Mouse (Mus musculus) B cell, adult (primary cell): ENCODE measurements around the gene Rapgef4. TPM values are rescaled to one million over a fixed set of nuclear protein-coding genes. Genes with fewer than 3 reads are reported as not detected.

Experiments
- total RNA-seq: library from RNA; stranded (reverse); gene quantifications from 4 replicates; pipeline ENCODE4 v1.2.4, GENCODE M21; 2023; ENCODE audit not compliant: inconsistent age

Gene Rapgef4
- 143 to 168 TPM (median 162 TPM) in 4 replicates for total RNA-seq

GRCm38 (mm10) chr2:71980771-71981342, at the start of gene Rapgef4:
Gene Rapgef4, plus strand, starts transcription at chr2:71981240.

DNA sequence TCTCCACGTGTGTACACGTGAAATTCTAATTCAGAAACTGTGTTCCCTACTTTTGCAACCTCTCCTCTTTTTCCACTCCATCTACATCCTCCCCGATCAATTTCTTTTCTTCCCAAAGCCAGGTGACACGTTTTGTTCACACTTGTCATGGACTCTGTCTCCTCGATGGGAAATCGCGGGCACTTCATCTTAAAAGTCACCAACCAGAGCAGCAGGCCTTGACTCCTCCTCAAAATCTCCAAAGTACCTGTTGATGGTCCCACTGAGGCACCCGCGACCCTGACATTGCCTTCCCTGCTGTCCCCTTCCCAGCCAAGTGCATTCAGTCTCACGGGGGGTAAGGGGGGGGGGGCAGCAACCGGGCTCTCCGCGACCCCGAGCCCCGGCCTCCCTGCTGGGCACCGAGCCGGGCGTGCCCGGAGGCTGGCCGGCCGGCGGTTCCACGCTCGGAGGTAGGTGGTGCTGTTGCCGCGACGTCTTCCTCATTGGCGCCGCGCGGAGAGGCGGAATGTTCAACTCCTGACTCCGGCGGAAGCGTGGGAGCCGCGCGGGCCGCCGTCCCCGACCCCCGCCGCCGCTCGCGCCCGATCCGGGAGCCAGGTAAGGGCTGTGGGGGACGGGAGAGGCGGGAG, 304.3 kb downstream of the Rapgef4 start, which contains the start of gene Map3k20:
Gene Map3k20, plus strand, starts transcription at position 382 of the 632 bp plus-strand sequence.

Other genes starting within 250 kb of the Rapgef4 start
- 11.0 to 14.7 TPM (median 13.4 TPM) in 4 replicates for gene Itga6, start 235.6 kb upstream of the Rapgef4 start, total RNA-seq
- gene Pdk1, start 108.0 kb upstream of the Rapgef4 start, total RNA-seq: 18.1 to 22.7 TPM (median 20.9 TPM) in 4 replicates